Comparison of ENCODE assay signal across 9 mouse cellular contexts in the genomic region with DNA sequence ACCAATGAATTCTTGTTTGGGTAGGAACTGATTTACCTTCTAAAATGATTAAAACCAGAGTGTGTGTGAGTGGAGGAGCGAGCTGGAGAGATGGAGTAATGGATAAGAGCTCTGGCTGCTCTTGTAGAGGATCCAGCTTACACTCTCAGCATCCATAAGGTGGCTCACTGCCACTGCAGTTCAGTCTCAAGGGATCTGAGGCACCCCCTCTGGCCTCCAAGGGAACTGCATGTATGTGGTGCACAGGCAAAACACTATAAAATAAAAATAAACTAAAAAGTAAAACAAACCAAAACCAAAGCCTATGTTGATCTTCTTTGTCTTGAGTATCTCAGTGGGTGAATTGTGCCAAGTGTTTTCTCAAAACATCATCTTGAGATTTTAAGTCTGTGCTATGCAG. TPM values are rescaled to one million over a fixed set of nuclear protein-coding genes. Genes with fewer than 3 reads are reported as not detected.
DNase-seq lines count a peak whose midpoint lies in the region; ATAC-seq and TF ChIP-seq lines count a peak whose summit lies in the region.
"Had no signal": no experiment of that assay in that cellular context is flagged by ENCODE, and none has a peak within 500 bp of the region (broad histone marks: within the 10 kb centered on the region; RNA-seq: fewer than 3 reads in every experiment).

No protein-coding gene starts in this region.

- H3K4me3 ChIP-seq in hindbrain, embryonic 14.5 days (replicated peaks; ENCODE audit: low read length) = no peak overlapping the region
- no peak overlapping the region for H3K4me3 ChIP-seq in hindbrain, embryonic 13.5 days
- no peak overlapping the region for H3K4me3 ChIP-seq in ES-Bruce4 (ENCODE audit: low read depth, low read length)

- no peaks in the 10 kb centered on the region for H3K9me3 ChIP-seq in hindbrain, embryonic 14.5 days (ENCODE audit: control insufficient read depth, low read length)
- no peaks in the 10 kb centered on the region for H3K9me3 ChIP-seq in hindbrain, embryonic 13.5 days
- H3K9me3 ChIP-seq in ES-Bruce4 (replicated peaks; ENCODE audit: control insufficient read depth, insufficient read depth, low read length, poor library complexity, severe bottlenecking) = no peaks in the 10 kb centered on the region

- no peak overlapping the region for H3K4me2 ChIP-seq in hindbrain, embryonic 14.5 days (replicated peaks)
- H3K4me2 ChIP-seq in hindbrain, embryonic 13.5 days = no peak overlapping the region

- no peak for TF ChIP-seq EP300 in ES-Bruce4 (IDR thresholded peaks at IDR 0.05; ENCODE audit: insufficient read depth, low read depth, low read length)

- H3K27ac ChIP-seq in hindbrain, embryonic 14.5 days = no peak overlapping the region
- no peak overlapping the region for H3K27ac ChIP-seq in hindbrain, embryonic 13.5 days
- no peak overlapping the region for H3K27ac ChIP-seq in ES-Bruce4 (ENCODE audit: insufficient read depth, low read length)
- H3K27ac ChIP-seq: macrophage had no signal

- DNase-seq in hindbrain, embryonic 14.5 days (ENCODE audit: low spot score) = peak; percentile 59
- DNase-seq in c-Kit-positive CD71-positive TER-119-positive erythroid progenitor cells, embryonic 14.5 days (ENCODE audit: low spot score) = peak; percentile 49
- peak; percentile 65 to 76 for DNase-seq in frontal cortex, postnatal 10 days (ENCODE audit: low spot score in 2 of 2)
- DNase-seq in layer of hippocampus, adult 8-10 months (ENCODE audit: low spot score in 2 of 2) = peak; percentile 62 to 79
- peak; percentile 84 for DNase-seq in testis, postnatal 10 days (ENCODE audit: low spot score)

- TF ChIP-seq POLR2A in ES-Bruce4 (IDR thresholded peaks at IDR 0.05; ENCODE audit: insufficient read depth, low read length) = no peak

- H3K9ac ChIP-seq in hindbrain, embryonic 14.5 days = no peak overlapping the region
- no peak overlapping the region for H3K9ac ChIP-seq in hindbrain, embryonic 13.5 days
- H3K9ac ChIP-seq in ES-Bruce4 (ENCODE audit: low read depth, poor library complexity, severe bottlenecking) = no peak overlapping the region

- ATAC-seq in hindbrain, embryonic 14.5 days (ENCODE audit: low FRiP score) = no peak
- no peak for ATAC-seq in hindbrain, embryonic 13.5 days (ENCODE audit: low FRiP score)
- ATAC-seq in megakaryocyte-erythroid progenitor cell, adult 5-6 weeks (replicated peaks; ENCODE audit: low FRiP score, low TSS enrichment, poor library complexity, severe bottlenecking) = peak; percentile 89

- 28% methylated on average over 1 of the region's 1 CpGs for WGBS in hindbrain, embryonic 14.5 days
- WGBS in hindbrain, embryonic 13.5 days = 21% methylated on average over 1 of the region's 1 CpGs

- peak; percentile 94 for TF ChIP-seq CTCF in ES-Bruce4 (IDR thresholded peaks at IDR 0.05; ENCODE audit: low read depth, low read length)

- no peaks in the 10 kb centered on the region for H3K36me3 ChIP-seq in hindbrain, embryonic 14.5 days (replicated peaks; ENCODE audit: control insufficient read depth, insufficient read depth)
- no peaks in the 10 kb centered on the region for H3K36me3 ChIP-seq in hindbrain, embryonic 13.5 days
- no peaks in the 10 kb centered on the region for H3K36me3 ChIP-seq in ES-Bruce4 (ENCODE audit: control insufficient read depth, insufficient read depth, low read length, poor library complexity, severe bottlenecking)

- no peaks in the 10 kb centered on the region for H3K27me3 ChIP-seq in hindbrain, embryonic 14.5 days (ENCODE audit: control insufficient read depth, insufficient read depth, low read length)
- H3K27me3 ChIP-seq in hindbrain, embryonic 13.5 days = 0 out of 2 replicates have a peak, but pooled peaks cover 4% of the 10 kb centered on the region
- H3K27me3 ChIP-seq in ES-Bruce4 (ENCODE audit: control insufficient read depth, insufficient read depth, low read length, poor library complexity, severe bottlenecking) = no peaks in the 10 kb centered on the region

- peaks cover 5% of the 10 kb centered on the region; the same call in 1 of the 2 replicates for H3K4me1 ChIP-seq in hindbrain, embryonic 14.5 days (replicated peaks; ENCODE audit: control insufficient read depth, insufficient read depth, low read length)
- H3K4me1 ChIP-seq in hindbrain, embryonic 13.5 days (replicated peaks) = peaks cover 10% of the 10 kb centered on the region
- H3K4me1 ChIP-seq in ES-Bruce4 (ENCODE audit: control insufficient read depth, insufficient read depth, low read length) = peaks cover 19% of the 10 kb centered on the region

RNA-seq across cellular contexts. Expression of a gene that starts 4.6 kb away (rescaled TPM):
- 0.51 and 0.56 TPM in 2 replicates for polyA plus RNA-seq in hindbrain, embryonic 14.5 days (2014; fragmentation: Nextera tagmentation; extraction: Ambion mirVana)
- 0.14 and 0.27 TPM in 2 replicates for polyA plus RNA-seq in hindbrain, embryonic 13.5 days (2015; fragmentation: Nextera tagmentation; extraction: Ambion mirVana)
- 0.21 and 0.27 TPM in 2 replicates for polyA plus RNA-seq in ES-Bruce4 (2011; ENCODE audit: insufficient read depth, insufficient read length, low read depth, missing spikeins)
- total RNA-seq in layer of hippocampus, adult 8-10 months (2022) = under 1 TPM; 0.20 to 0.43 (median 0.33) TPM
- not detected in 2 replicates for total RNA-seq in megakaryocyte-erythroid progenitor cell, adult 5-6 weeks (2014; fragmentation: Nextera tagmentation)
- not detected in 2 replicates for total RNA-seq in megakaryocyte-erythroid progenitor cell, adult 5-6 weeks (2017)
- polyA plus RNA-seq: macrophage had no signal

RNA-seq across cellular contexts. Expression of a gene that starts 5.1 kb away (rescaled TPM):
- polyA plus RNA-seq in hindbrain, embryonic 14.5 days (2014; fragmentation: Nextera tagmentation; extraction: Ambion mirVana) = 6.6 and 7.0 TPM in 2 replicates
- polyA plus RNA-seq in hindbrain, embryonic 13.5 days (2015; fragmentation: Nextera tagmentation; extraction: Ambion mirVana) = 10.0 and 11.1 TPM in 2 replicates
- 29.8 and 30.9 TPM in 2 replicates for polyA plus RNA-seq in ES-Bruce4 (2011; ENCODE audit: insufficient read depth, insufficient read length, low read depth, missing spikeins)
- total RNA-seq in layer of hippocampus, adult 8-10 months (2022) = 10 to 100 TPM; 13.4 to 14.0 (median 13.7) TPM
- total RNA-seq in megakaryocyte-erythroid progenitor cell, adult 5-6 weeks (2014; fragmentation: Nextera tagmentation) = 10.9 and 12.1 TPM in 2 replicates
- 8.7 and 16.3 TPM in 2 replicates for total RNA-seq in megakaryocyte-erythroid progenitor cell, adult 5-6 weeks (2017)

RNA-seq across cellular contexts. Expression of a gene that starts 20.5 kb away (rescaled TPM):
- polyA plus RNA-seq in hindbrain, embryonic 14.5 days (2014; fragmentation: Nextera tagmentation; extraction: Ambion mirVana) = 131 and 138 TPM in 2 replicates
- polyA plus RNA-seq in hindbrain, embryonic 13.5 days (2015; fragmentation: Nextera tagmentation; extraction: Ambion mirVana) = 115 and 124 TPM in 2 replicates
- polyA plus RNA-seq in ES-Bruce4 (2011; ENCODE audit: insufficient read depth, insufficient read length, low read depth, missing spikeins) = 7.9 and 13.2 TPM in 2 replicates
- total RNA-seq in layer of hippocampus, adult 8-10 months (2022) = 10 to 100 TPM; 66.0 to 86.3 (median 78.8) TPM
- 7.8 and 17.0 TPM in 2 replicates for total RNA-seq in megakaryocyte-erythroid progenitor cell, adult 5-6 weeks (2014; fragmentation: Nextera tagmentation)
- total RNA-seq in megakaryocyte-erythroid progenitor cell, adult 5-6 weeks (2017) = 3.9 and 6.7 TPM in 2 replicates

RNA-seq across cellular contexts. Expression of a gene that starts 25.8 kb away (rescaled TPM):
- 10.8 and 11.7 TPM in 2 replicates for polyA plus RNA-seq in hindbrain, embryonic 14.5 days (2014; fragmentation: Nextera tagmentation; extraction: Ambion mirVana)
- polyA plus RNA-seq in hindbrain, embryonic 13.5 days (2015; fragmentation: Nextera tagmentation; extraction: Ambion mirVana) = 11.7 and 11.9 TPM in 2 replicates
- 21.5 and 24.6 TPM in 2 replicates for polyA plus RNA-seq in ES-Bruce4 (2011; ENCODE audit: insufficient read depth, insufficient read length, low read depth, missing spikeins)
- total RNA-seq in layer of hippocampus, adult 8-10 months (2022) = 10 to 100 TPM in 2 of 4 experiments, 1 to 10 TPM in 2; 6.4 to 10.9 (median 9.3) TPM
- total RNA-seq in megakaryocyte-erythroid progenitor cell, adult 5-6 weeks (2014; fragmentation: Nextera tagmentation) = 1.9 and 2.7 TPM in 2 replicates
- total RNA-seq in megakaryocyte-erythroid progenitor cell, adult 5-6 weeks (2017) = 1.2 and 2.0 TPM in 2 replicates

RNA-seq across cellular contexts. Expression of a gene that starts 56.7 kb away (rescaled TPM):
- 9.4 and 10.1 TPM in 2 replicates for polyA plus RNA-seq in hindbrain, embryonic 14.5 days (2014; fragmentation: Nextera tagmentation; extraction: Ambion mirVana)
- polyA plus RNA-seq in hindbrain, embryonic 13.5 days (2015; fragmentation: Nextera tagmentation; extraction: Ambion mirVana) = 10.8 and 12.0 TPM in 2 replicates
- 57.0 and 57.7 TPM in 2 replicates for polyA plus RNA-seq in ES-Bruce4 (2011; ENCODE audit: insufficient read depth, insufficient read length, low read depth, missing spikeins)
- total RNA-seq in layer of hippocampus, adult 8-10 months (2022) = 1 to 10 TPM; 1.4 to 2.0 (median 1.7) TPM
- not detected in 2 replicates for total RNA-seq in megakaryocyte-erythroid progenitor cell, adult 5-6 weeks (2014; fragmentation: Nextera tagmentation)
- not detected in 2 replicates for total RNA-seq in megakaryocyte-erythroid progenitor cell, adult 5-6 weeks (2017)
- polyA plus RNA-seq: macrophage had no signal
